Mouse (Mus musculus) right cerebral cortex, postnatal 10 days (tissue): Measurements from ENCODE around the gene Ap3b1.

ENCODE experiments used
- DNase-seq, 2 experiments: peaks; one replicate each; pipeline ENCODE4 v3.0.0; 2021; ENCODE audit warnings: low spot score in 2 of 2

Gene Ap3b1

DNA sequence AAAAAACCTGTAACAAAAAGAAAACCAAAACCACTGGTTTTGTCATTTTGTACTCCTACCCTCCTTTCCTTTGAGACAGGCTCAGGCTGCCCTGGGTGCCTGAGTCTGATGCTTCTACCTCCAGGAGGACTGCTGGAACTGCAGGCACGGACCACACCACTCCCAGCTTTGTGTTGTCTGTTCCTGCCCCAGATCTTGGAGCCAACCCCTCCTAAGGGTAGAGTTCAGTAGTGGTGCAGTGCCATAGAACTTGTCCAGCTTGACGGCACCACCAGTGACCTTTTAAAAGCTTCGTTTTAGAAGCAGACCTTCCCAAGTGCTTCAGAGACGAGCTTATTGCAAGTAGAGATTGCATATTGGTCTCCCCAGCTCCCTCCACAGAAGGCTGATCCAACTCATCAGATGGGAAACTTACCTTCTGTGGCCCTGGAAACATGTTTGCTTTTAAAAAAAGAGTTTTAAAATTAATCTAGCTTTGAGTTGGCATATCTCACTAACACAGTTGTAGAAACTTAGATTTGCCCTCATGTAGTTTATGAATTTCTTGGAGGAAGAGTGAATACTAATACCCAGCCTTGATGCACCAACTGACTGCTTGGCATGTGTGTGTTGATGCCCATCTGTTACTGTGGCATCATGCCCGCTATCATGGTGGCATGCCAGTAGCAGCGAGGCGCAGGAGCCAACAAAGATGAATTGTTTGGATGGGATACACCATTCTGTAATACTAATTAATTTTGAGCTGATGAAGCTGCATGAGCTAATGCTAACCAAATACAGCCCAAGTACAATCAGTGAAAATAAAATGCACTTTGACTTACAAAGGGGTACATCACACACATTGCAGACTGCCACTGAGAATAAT is 17.0 kb downstream of the Ap3b1 start:
- peak; percentile 88 for DNase-seq

DNA sequence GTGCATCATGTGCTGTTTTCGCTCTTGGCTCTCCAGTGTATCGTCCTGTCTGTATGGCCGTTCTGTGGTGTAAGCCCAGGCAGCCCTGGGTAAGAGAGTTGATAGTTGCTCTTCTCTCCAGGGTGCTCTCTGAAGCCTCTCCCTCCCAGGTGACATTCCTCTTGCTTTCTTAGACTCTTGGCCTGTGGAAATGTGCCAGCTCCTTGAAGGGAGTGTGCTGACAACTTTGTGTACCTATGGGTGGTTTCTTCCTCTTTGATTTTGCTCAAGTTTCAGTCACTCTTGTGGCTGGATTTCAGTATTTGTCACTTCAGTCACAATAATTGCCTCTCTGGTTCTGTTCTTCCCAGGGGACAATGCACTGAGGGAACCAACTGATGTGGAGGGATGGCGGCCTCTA is 20.2 kb downstream of the Ap3b1 start:
- no peak for DNase-seq

GRCm38 (mm10) chr13:94381427-94381826 is 22.7 kb downstream of the Ap3b1 start:
- no peak for DNase-seq

DNA sequence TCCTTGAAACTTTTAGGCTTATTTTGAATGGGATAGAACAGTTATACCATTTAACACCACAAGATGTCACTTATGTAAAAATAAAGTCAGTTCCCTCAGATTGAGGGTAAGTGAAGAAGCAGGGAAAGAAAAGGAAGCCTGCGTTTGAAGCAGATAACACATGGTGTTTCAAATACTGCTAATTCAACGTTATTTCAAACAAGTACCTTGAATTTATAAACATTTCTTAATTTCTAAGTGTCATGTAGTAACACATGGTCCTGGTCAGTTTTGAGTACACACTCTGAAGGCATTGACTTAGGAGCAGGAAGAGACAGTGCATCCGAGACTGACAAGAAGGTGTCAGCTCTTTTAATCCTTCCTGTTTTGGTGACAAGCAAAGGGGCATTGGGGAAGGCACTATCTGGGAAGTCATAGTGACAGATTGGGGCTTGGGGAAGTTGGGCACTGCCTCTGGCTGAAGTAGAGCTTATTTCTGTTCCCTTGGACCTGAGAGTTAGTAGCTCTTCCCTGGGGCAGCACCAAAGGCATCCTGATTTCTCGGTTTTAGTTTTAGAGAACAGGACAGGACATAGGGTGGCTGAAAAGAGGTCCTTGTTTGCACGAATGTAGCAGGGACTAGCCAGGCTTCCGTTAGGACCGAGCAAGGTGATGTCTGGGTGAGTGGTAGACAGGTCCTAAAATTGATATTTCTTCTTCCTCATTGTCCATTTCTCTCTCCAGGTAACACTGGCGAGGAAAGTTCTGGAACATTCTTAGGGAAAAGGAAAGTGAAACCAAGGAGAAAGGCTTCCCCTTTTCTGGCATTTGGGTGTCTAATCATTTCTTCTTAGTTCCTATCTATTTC is 23.3 kb downstream of the Ap3b1 start:
- no peak for DNase-seq

GRCm38 (mm10) chr13:94384931-94385570 is 26.3 kb downstream of the Ap3b1 start:
- DNase-seq, result no peak

GRCm38 (mm10) chr13:94388566-94388965 is 29.8 kb downstream of the Ap3b1 start:
- DNase-seq, result no peak

GRCm38 (mm10) chr13:94389541-94389940 is 30.8 kb downstream of the Ap3b1 start:
- DNase-seq, result no peak

- no peak for DNase-seq
These were observed 33.5 kb downstream of the Ap3b1 start for GRCm38 (mm10) chr13:94392282-94392681.

DNA sequence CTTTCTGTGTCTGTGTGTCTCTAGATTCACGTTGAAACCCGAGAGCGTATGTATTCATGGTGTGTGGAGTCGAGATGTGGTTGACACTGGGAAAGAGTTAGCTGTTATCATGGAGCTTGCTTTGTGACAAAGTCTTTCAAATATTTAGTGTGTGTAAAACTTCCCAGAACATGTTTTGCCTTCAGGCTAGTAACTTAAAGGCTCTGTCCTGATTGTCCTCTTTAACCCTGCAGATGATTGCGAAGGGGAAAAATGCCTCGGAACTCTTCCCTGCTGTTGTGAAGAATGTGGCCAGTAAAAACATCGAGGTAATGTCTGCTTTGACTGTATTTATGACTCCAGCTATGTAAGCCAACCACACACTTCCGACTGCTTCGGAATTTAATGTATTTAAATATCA is 35.7 kb downstream of the Ap3b1 start:
- no peak for DNase-seq

- DNase-seq, result peak in 1 of 2 experiments; percentile 43
These were observed 37.0 kb downstream of the Ap3b1 start for GRCm38 (mm10) chr13:94395763-94396162.

DNA sequence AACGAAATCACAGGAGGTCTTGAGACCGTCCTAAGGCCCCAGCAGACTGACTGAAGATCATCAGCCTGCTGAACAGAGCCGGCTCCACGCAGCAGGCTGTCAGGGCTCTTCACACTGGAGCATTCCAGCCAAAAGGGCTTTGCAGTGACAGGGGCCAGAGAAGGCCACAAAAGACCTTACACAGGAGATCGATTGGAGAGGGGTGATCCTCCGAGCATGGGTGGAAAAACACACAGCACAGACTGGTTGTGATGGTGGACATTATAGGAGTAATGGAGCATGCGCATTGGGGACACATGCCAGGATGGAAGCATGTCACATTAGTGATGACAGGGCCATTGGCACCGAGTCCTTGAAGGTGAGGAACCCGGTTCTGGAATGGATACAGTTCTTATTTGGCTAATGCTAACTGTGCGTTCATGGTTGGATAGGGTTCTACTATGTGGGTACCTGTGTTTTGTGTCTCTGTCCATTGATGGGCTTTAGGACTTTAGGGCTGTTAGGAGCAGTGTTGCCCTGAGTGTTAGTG is 37.7 kb downstream of the Ap3b1 start:
- DNase-seq, result no peak

DNA sequence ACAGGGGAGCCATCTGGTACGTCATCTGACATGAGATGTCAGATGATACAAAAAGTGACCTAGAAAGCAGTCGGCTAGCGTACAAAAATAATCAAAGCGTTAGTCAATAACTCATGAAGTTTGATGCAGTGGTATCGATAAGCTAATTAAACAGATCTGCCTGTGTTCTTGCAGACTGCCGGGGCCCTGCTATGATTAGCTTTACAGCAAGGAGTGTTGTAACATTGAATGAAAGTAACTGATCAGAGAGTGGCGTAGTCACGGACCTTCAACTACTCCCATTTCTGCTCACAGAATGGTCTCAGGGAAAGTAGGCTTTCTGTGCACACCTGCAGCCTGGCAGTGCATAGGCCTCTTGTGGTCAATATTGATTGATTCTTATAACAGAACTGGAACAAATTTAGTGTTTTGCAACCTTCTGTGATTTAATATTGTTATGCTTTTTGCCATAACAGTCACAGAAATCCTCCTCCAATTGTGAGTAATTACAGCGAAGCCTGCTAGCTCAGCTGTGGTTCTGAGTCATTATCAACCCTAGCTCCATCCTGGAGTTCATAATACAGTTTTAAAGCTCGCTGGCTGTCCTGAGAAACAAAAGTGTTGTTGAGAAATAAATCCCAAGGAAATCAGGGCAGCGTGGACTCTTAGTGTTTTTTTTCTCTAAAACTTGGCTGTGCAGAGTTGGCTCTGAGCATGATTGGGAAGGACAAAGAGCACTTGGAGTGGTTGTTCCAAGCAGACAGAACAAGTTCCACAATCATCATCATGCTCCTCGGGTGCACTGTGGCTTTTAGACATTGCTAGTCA is 40.0 kb downstream of the Ap3b1 start:
- DNase-seq, result no peak

DNA sequence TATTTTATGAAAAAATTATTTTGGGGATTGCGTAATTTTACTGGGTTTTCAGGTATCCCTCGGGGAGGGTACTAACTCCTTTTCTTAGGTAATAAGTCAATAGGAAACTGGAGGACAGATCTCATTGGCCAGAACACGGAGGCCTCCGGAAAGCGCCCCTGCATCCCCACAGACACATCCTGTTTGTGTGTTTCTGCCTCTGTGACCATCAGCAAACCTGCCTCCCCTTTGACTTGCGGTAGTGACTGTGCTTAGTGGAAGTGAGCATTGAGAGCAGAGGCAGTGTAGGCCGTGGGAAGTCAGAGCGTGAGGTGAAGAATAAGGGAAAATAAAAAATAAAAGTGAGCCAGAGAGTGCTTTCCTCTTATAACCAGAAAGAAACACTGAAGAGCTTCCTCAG is 41.7 kb downstream of the Ap3b1 start:
- DNase-seq, result no peak

DNA sequence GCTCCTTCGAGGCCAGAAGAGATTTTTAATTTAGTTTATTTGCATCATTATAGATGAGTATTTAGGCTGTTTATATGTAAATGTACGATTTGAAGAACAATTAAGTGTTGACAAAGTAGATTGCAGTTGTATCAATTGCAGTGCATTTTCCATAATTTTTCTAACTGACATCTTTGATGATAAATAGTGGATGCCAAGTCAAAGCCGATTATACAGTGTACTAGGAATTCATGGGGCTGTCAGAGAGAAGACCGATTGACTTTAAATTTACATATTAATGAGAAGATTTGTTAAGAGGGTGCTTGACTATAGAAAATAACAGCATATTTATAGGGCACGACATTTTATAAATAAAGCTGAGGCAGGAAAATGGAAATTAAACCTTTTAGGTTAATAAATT is 64.8 kb downstream of the Ap3b1 start:
- DNase-seq, result no peak

- DNase-seq, result no peak
These were observed 70.8 kb downstream of the Ap3b1 start for GRCm38 (mm10) chr13:94429567-94429966.

DNA sequence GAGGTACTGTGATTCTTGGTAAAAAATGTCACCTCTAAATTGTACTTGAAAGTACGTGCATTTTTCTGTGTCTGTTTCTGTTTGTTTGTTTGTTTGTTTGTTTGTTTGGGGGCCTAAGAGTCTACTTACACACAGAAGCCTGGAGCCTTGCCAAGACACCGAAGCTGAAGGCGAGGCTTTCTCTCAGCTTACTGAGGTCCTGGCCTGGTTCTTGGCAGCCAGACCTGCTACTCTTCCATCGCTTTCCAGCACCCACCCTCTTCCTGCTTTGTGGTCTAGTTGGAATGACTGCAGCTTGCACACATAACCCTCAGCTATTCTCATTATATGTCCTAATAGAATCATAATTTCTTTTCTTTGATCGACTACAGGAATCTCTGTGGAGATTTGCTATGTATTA is 80.6 kb downstream of the Ap3b1 start:
- peak; percentile 55 to 60 for DNase-seq

DNA sequence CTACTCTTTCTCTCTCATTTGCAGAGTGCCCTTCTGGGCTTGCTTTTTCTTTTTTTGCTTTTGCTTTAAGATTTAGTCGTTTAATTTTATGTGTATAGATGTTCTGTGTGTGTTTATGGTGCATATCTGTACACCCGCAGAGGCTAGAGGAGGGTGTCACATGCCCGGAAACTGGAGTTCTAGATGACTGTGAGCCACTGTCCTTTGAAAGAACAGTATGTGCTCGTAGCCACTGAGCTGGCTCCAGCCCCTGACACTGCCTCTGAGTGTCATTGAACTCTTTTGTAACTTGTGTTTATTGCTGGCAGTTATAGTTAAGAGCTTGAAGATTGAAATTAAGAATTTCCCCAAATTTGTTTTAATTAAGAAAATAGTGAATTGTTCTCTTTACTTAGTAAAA is 82.4 kb downstream of the Ap3b1 start:
- no peak for DNase-seq

DNA sequence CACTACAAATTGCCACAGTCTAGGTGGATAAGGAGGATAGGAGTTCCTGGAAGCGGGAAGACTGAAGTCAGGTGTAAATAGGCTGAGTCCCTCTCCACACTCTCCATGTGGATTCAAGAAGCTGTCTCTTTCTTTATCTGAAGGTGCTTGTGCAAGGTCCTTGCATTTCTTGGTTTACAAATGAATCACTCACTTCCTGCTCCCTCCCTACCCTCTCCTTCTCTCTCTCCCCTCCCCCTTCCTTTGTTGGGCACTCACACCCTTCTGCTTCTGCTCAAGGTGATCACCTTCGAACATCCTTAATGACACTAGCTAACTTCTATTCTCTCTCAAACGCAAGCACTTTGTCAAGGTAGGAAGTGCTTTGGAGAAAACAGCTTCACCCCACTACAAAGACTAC is 84.7 kb downstream of the Ap3b1 start:
- DNase-seq, result no peak

GRCm38 (mm10) chr13:94445103-94445502 is 86.3 kb downstream of the Ap3b1 start:
- no peak for DNase-seq

DNA sequence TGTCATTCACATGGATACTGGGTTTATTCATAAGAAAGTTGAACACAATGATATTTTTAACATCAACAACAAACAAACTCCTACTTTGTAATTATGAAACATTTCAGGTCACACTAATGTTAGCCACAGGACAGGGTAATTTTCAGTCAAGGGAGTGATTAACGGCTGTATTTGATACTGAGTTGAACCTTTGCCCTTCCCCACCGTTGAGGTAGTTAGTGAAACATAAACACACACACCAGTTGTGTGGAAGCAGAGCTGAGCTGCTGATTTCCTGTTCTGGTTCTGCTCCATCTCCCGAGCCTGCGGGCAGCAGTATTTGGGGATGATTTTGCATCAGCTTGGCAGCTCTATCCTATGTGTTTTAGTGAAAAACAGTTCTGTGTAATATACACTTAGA is 88.2 kb downstream of the Ap3b1 start:
- DNase-seq, result no peak

DNA sequence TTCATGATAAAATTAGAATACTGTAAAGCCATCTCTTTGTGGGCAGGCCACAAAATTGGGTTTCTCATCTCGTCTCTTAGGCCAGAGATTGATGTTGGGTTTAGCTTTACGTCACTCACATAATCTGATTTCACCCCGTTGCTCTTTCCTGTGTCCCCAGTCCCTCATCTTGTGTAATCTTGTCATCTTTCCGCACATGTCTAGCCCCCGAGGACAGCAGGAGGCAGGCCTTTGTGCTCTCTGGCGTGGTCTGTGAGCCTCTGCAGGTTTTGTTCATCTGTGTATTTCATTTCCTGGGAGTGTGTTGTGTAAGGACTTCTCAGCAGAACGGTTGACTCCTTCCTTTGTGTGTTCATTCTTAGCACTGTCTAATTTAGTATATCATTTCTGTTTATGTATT is 90.8 kb downstream of the Ap3b1 start:
- DNase-seq, result no peak
